Mouse (Mus musculus) cerebellum, postnatal 25 days (tissue): ENCODE data around the gene Platr25.
"Not testable (repeated sequence)": the region's sequence is repeated elsewhere in the genome, so short reads cannot be mapped to it uniquely, and the experiment has no call there.

ENCODE experiments used
- DNase-seq, 2 experiments: peaks; one replicate each; pipeline ENCODE4 v3.0.0; 2021; ENCODE audit warnings: mixed read lengths in 2 of 2

The Platr25 gene

GRCm38 (mm10) chr13:62760432-62761415, at the start of gene Platr25:
TSS of gene Platr25 (minus strand) at chr13:62760709.
- DNase-seq: peak; percentile 51 to 64

- not testable (repeated sequence) for DNase-seq
Observed at GRCm38 (mm10) chr13:62807981-62808380, 47.5 kb upstream of the Platr25 start.

- DNase-seq: not testable (repeated sequence)
Observed at GRCm38 (mm10) chr13:62786135-62786493, 25.6 kb upstream of the Platr25 start.

- peak; percentile 58 to 64 for DNase-seq
Observed at GRCm38 (mm10) chr13:62785199-62786134, 25.0 kb upstream of the Platr25 start, which contains the start of gene Gm5141. TSS of gene Gm5141 (minus strand) at chr13:62785808.

- DNase-seq: peak; percentile 8 to 39
Observed at GRCm38 (mm10) chr13:62763806-62764205, 3.3 kb upstream of the Platr25 start.

- no peak for DNase-seq
Observed at GRCm38 (mm10) chr13:62733322-62733721, 27.2 kb downstream of the Platr25 start.

- DNase-seq: not testable (repeated sequence)
Observed at GRCm38 (mm10) chr13:62712611-62713010, 47.9 kb downstream of the Platr25 start.

GRCm38 (mm10) chr13:62685287-62685648, 75.2 kb downstream of the Platr25 start:
- not testable (repeated sequence) for DNase-seq

GRCm38 (mm10) chr13:62684608-62685286, 75.8 kb downstream of the Platr25 start:
- DNase-seq: peak; percentile 35 to 45

- no peak for DNase-seq
Observed at GRCm38 (mm10) chr13:62653369-62653743, 107.2 kb downstream of the Platr25 start.

GRCm38 (mm10) chr13:62652681-62653368, 107.7 kb downstream of the Platr25 start:
- DNase-seq: peak; percentile 54 to 68

GRCm38 (mm10) chr13:62627071-62627470, 133.4 kb downstream of the Platr25 start:
- peak in 1 of 2 experiments; percentile 36 for DNase-seq

- not testable (repeated sequence) for DNase-seq
Observed at GRCm38 (mm10) chr13:62624277-62624665, 136.2 kb downstream of the Platr25 start.

GRCm38 (mm10) chr13:62623577-62624276, 136.8 kb downstream of the Platr25 start, which contains the start of gene 6720489N17Rik:
TSS of gene 6720489N17Rik (minus strand) at chr13:62624182.
- DNase-seq: peak; percentile 62 to 78
